Mouse (Mus musculus) G1E (cell line): ENCODE data around the gene Cldn3. TPM values are rescaled to one million over a fixed set of nuclear protein-coding genes. Genes with fewer than 3 reads are reported as not detected.

ENCODE experiments used
- ATAC-seq: 2 replicates; pipeline ENCODE4 v1.8.0; 2016; ENCODE audit warnings: mild to moderate bottlenecking; ENCODE audit not compliant: insufficient number of reproducible peaks, poor library complexity, low FRiP score, severe bottlenecking; ENCODE audit errors: extremely low read depth
- DNase-seq: peaks from one replicate; pipeline ENCODE4 v3.0.0; 2012; ENCODE audit warnings: low spot score
- H3K27me3 ChIP-seq: 2 replicates; pipeline ENCODE4 v1.6.1; 2012; ENCODE audit warnings: mild to moderate bottlenecking, low read length, inconsistent platforms; ENCODE audit not compliant: insufficient read depth
- H3K36me3 ChIP-seq: replicated peaks from 2 replicates; pipeline ENCODE3; 2012; ENCODE audit warnings: mild to moderate bottlenecking, inconsistent platforms
- H3K4me1 ChIP-seq: 2 replicates; pipeline ENCODE4 v1.6.1; 2012; ENCODE audit warnings: low read depth, low read length, inconsistent platforms, mixed read lengths; ENCODE audit not compliant: insufficient read depth
- H3K4me3 ChIP-seq: 2 replicates; pipeline ENCODE4 v1.5.1; 2012; ENCODE audit warnings: low read depth, mild to moderate bottlenecking, inconsistent platforms, low read length, moderate library complexity, mixed read lengths
- H3K9me3 ChIP-seq: replicated peaks from 2 replicates; pipeline ENCODE4 v1.6.1; 2012; ENCODE audit warnings: inconsistent platforms
- CTCF ChIP-seq: IDR thresholded peaks from 2 replicates; pipeline ENCODE4 v1.5.1; 2012; ENCODE audit warnings: low read depth, low read length, inconsistent platforms, mixed read lengths
- GATA1 ChIP-seq: IDR thresholded peaks from 2 replicates; pipeline ENCODE4 v1.6.1; 2012; ENCODE audit warnings: borderline replicate concordance, low read length, inconsistent platforms, mixed read lengths
- GATA2 ChIP-seq: IDR thresholded peaks from 2 replicates; pipeline ENCODE4 v1.6.1; 2012; ENCODE audit warnings: low read depth, low read length, inconsistent platforms, borderline replicate concordance
- POLR2AphosphoS5 ChIP-seq: IDR thresholded peaks from 2 replicates; pipeline ENCODE4 v1.6.1; 2012; ENCODE audit warnings: low read depth, low read length, inconsistent platforms; ENCODE audit not compliant: insufficient replicate concordance
- TAL1 ChIP-seq: conservative IDR thresholded peaks from 2 replicates; pipeline ENCODE4 v1.6.1; 2012; ENCODE audit warnings: low read depth, low read length, inconsistent platforms, mixed read lengths
- polyA plus RNA-seq: library from polyadenylated mRNA; stranded (reverse); fragments of >175 nt; gene quantifications from 2 replicates; pipeline ENCODE4 v1.2.3, GENCODE M21; 2012
- total RNA-seq, 2 experiments: library from RNA; stranded (forward) in 1 of 2; stranded (reverse) in 1 of 2; fragments of 200-1000 nt in 1 of 2; fragments of >200 nt in 1 of 2; fragmentation: Nextera tagmentation in 1 of 2; gene quantifications; 2 replicates each; pipeline ENCODE4 v1.2.3; 2014 to 2017

The Cldn3 gene
- total and polyA plus RNA-seq, 3 experiments, result 0.87 TPM; not detected in 2

GRCm38 (mm10) chr5:134965473-134965851 lies 20.6 kb upstream of the Cldn3 start:
- Histone ChIP-seq H3K9me3 (no peaks in the 10 kb centered on the region), H3K4me3 (peak overlapping the region; percentile 66; the same call in 1 of the 2 replicates), H3K4me1 (peaks cover 47% of the 10 kb centered on the region), H3K36me3 (no peaks in the 10 kb centered on the region), H3K27me3 (no peaks in the 10 kb centered on the region)
- DNase-seq, result peak; percentile 52
- TF ChIP-seq CTCF (peak; percentile 51), GATA1 (no peak)
- no peak for ATAC-seq

- DNase-seq, result peak; percentile 79
- no peaks in the 10 kb centered on the region for H3K36me3 ChIP-seq
Measured at GRCm38 (mm10) chr5:134965852-134966821, 19.9 kb upstream of the Cldn3 start.

GRCm38 (mm10) chr5:134967164-134967944 lies 18.7 kb upstream of the Cldn3 start:
- H3K9me3 ChIP-seq, result no peaks in the 10 kb centered on the region

More at GRCm38 (mm10) chr5:134965852-134966821, 19.9 kb upstream of the Cldn3 start:
- no peak for TF ChIP-seq CTCF
- no peak for TF ChIP-seq TAL1
- TF ChIP-seq GATA2, result no peak
- TF ChIP-seq GATA1, result no peak
- no peak for TF ChIP-seq POLR2AphosphoS5
- peaks cover 50% of the 10 kb centered on the region for H3K4me1 ChIP-seq
- peak overlapping the region; percentile 66; the same call in 1 of the 2 replicates for H3K4me3 ChIP-seq
- no peaks in the 10 kb centered on the region for H3K27me3 ChIP-seq
- peak; percentile 79 for ATAC-seq
- no peaks in the 10 kb centered on the region for H3K9me3 ChIP-seq

GRCm38 (mm10) chr5:134970671-134971070 lies 15.3 kb upstream of the Cldn3 start:
- no peaks in the 10 kb centered on the region for H3K9me3 ChIP-seq
- H3K27me3 ChIP-seq, result no peaks in the 10 kb centered on the region
- TF ChIP-seq POLR2AphosphoS5 (no peak), GATA2 (no peak), GATA1 (no peak), CTCF (no peak), TAL1 (no peak)
- DNase-seq (no peak), ATAC-seq (no peak)
- H3K4me1 ChIP-seq, result peaks cover 74% of the 10 kb centered on the region
- H3K36me3 ChIP-seq, result no peaks in the 10 kb centered on the region
- no peak overlapping the region for H3K4me3 ChIP-seq

More at GRCm38 (mm10) chr5:134967164-134967944, 18.7 kb upstream of the Cldn3 start:
- H3K36me3 ChIP-seq, result no peaks in the 10 kb centered on the region
- TF ChIP-seq POLR2AphosphoS5 (no peak), TAL1 (no peak), CTCF (no peak), GATA2 (no peak), GATA1 (no peak)
- no peak for ATAC-seq
- peaks cover 55% of the 10 kb centered on the region for H3K4me1 ChIP-seq
- H3K27me3 ChIP-seq, result no peaks in the 10 kb centered on the region
- no peak overlapping the region for H3K4me3 ChIP-seq
- DNase-seq, result no peak

GRCm38 (mm10) chr5:134973081-134973480 lies 12.9 kb upstream of the Cldn3 start:
- Histone ChIP-seq H3K4me3 (no peak overlapping the region; the same call in 1 of the 2 replicates), H3K27me3 (no peaks in the 10 kb centered on the region), H3K4me1 (peaks cover 77% of the 10 kb centered on the region), H3K36me3 (no peaks in the 10 kb centered on the region), H3K9me3 (no peaks in the 10 kb centered on the region)
- no peak for DNase-seq
- TF ChIP-seq CTCF, result no peak
- TF ChIP-seq TAL1, result no peak
- no peak for TF ChIP-seq GATA2
- TF ChIP-seq POLR2AphosphoS5, result no peak
- no peak for TF ChIP-seq GATA1
- no peak for ATAC-seq

DNA sequence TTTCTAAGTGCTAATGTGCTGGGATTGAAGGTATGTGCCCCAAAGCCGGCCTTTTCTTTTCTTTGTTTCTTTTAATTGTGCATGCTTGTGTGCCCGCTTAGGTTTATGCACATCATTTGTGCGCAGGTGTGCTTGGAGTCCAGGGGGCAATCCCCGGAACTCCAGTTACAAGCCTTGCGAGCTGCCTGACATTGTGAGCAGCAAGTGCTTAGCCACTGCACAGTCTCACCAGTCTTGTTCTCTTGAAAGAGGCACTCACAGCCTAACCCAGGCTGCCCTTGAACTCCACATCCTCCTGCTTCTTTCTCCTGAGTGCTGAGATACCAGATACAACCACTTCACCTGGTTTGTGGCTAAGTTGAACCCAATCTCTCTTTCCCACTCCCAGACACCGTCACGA lies 12.5 kb upstream of the Cldn3 start:
- Histone ChIP-seq H3K9me3 (no peaks in the 10 kb centered on the region), H3K36me3 (no peaks in the 10 kb centered on the region), H3K4me1 (peaks cover 79% of the 10 kb centered on the region), H3K4me3 (peak overlapping the region; percentile 45; the same call in 1 of the 2 replicates), H3K27me3 (no peaks in the 10 kb centered on the region)
- TF ChIP-seq GATA2 (no peak), CTCF (no peak), TAL1 (no peak), POLR2AphosphoS5 (no peak), GATA1 (no peak)
- DNase-seq (no peak), ATAC-seq (no peak)
